In genomic region chr3:99815115-99815514, GRCm38 (mm10) we compare ENCODE assay signal across 26 mouse cellular contexts.
DNase-seq lines count a peak whose midpoint lies in the region; ATAC-seq and TF ChIP-seq lines count a peak whose summit lies in the region.
"Had no signal": no experiment of that assay in that cellular context is flagged by ENCODE, and none has a peak within 500 bp of the region (broad histone marks: within the 10 kb centered on the region; RNA-seq: fewer than 3 reads in every experiment).

No protein-coding gene starts in this region.

- no peak for TF ChIP-seq POLR2A in lung, adult 2 months (IDR thresholded peaks at IDR 0.05; ENCODE audit: borderline replicate concordance, extremely low read depth, low read depth, low read length)

- H3K27ac ChIP-seq in embryonic facial prominence, embryonic 14.5 days (replicated peaks; ENCODE audit: low read depth, low read length), result no peak overlapping the region
- H3K27ac ChIP-seq in embryonic facial prominence, embryonic 10.5 days (replicated peaks), result no peak overlapping the region
- H3K27ac ChIP-seq in heart, embryonic 13.5 days (replicated peaks), result no peak overlapping the region
- no peak overlapping the region; the same call in 1 of the 2 replicates for H3K27ac ChIP-seq in kidney, embryonic 15.5 days
- H3K27ac ChIP-seq: forebrain, embryonic 15.5 days; hindbrain, embryonic 12.5 days; hindbrain, postnatal 0 days; intestine, embryonic 15.5 days; liver, embryonic 14.5 days; neural tube, embryonic 15.5 days had no signal

- no peaks in the 10 kb centered on the region for H3K36me3 ChIP-seq in embryonic facial prominence, embryonic 14.5 days (ENCODE audit: control insufficient read depth, insufficient read depth, low read length)
- no peaks in the 10 kb centered on the region for H3K36me3 ChIP-seq in embryonic facial prominence, embryonic 10.5 days (replicated peaks)
- H3K36me3 ChIP-seq in heart, embryonic 13.5 days, result no peaks in the 10 kb centered on the region
- no peaks in the 10 kb centered on the region for H3K36me3 ChIP-seq in kidney, embryonic 15.5 days
- H3K36me3 ChIP-seq: forebrain, embryonic 15.5 days; G1E; hindbrain, embryonic 12.5 days; intestine, embryonic 15.5 days; neural tube, embryonic 15.5 days had no signal

- no peaks in the 10 kb centered on the region for H3K9me3 ChIP-seq in embryonic facial prominence, embryonic 14.5 days (ENCODE audit: control insufficient read depth, low read length)
- no peaks in the 10 kb centered on the region for H3K9me3 ChIP-seq in embryonic facial prominence, embryonic 10.5 days
- H3K9me3 ChIP-seq in heart, embryonic 13.5 days, result no peaks in the 10 kb centered on the region
- no peaks in the 10 kb centered on the region for H3K9me3 ChIP-seq in kidney, embryonic 15.5 days (replicated peaks)
- H3K9me3 ChIP-seq: forebrain, embryonic 15.5 days; hindbrain, embryonic 12.5 days; intestine, embryonic 15.5 days; neural tube, embryonic 15.5 days had no signal

- H3K4me3 ChIP-seq in embryonic facial prominence, embryonic 14.5 days (ENCODE audit: low read depth, low read length), result no peak overlapping the region
- H3K4me3 ChIP-seq in embryonic facial prominence, embryonic 10.5 days, result no peak overlapping the region
- H3K4me3 ChIP-seq in heart, embryonic 13.5 days, result no peak overlapping the region
- no peak overlapping the region for H3K4me3 ChIP-seq in kidney, embryonic 15.5 days (replicated peaks)
- H3K4me3 ChIP-seq in lung, adult 2 months (replicated peaks; ENCODE audit: extremely low read depth, low read depth, low read length), result no peak overlapping the region
- H3K4me3 ChIP-seq: forebrain, embryonic 15.5 days; hindbrain, embryonic 12.5 days; intestine, embryonic 15.5 days; neural tube, embryonic 15.5 days had no signal

- 0 out of 2 replicates have a peak, but pooled peaks cover 4% of the 10 kb centered on the region for H3K4me1 ChIP-seq in embryonic facial prominence, embryonic 14.5 days (ENCODE audit: control insufficient read depth, insufficient read depth, low read length)
- H3K4me1 ChIP-seq in embryonic facial prominence, embryonic 10.5 days, result peaks cover 29% of the 10 kb centered on the region
- H3K4me1 ChIP-seq in heart, embryonic 13.5 days, result peaks cover 27% of the 10 kb centered on the region
- H3K4me1 ChIP-seq in kidney, embryonic 15.5 days, result peaks cover 17% of the 10 kb centered on the region
- no peaks in the 10 kb centered on the region for H3K4me1 ChIP-seq in lung, adult 2 months (ENCODE audit: control insufficient read depth, insufficient read depth, low read length)
- H3K4me1 ChIP-seq: forebrain, embryonic 15.5 days; intestine, embryonic 15.5 days had no signal

- DNase-seq in embryonic facial prominence, embryonic 14.5 days (ENCODE audit: low spot score), result peak; percentile 45
- no peak for DNase-seq in embryonic facial prominence, embryonic 10.5 days (ENCODE audit: low spot score)
- DNase-seq in heart, adult 18-20 months, result no peak
- no peak for DNase-seq in kidney, adult 11 months
- DNase-seq in lung, adult 2 months, result no peak
- DNase-seq: adrenal gland, adult 8-10 months; cerebellum, adult 8-10 months; cerebellum, postnatal 25 days; heart, postnatal 10 days; kidney, postnatal 4 days; liver; lung, embryonic 14.5 days; lung, postnatal 14 days; midbrain, embryonic 14.5 days; right cerebral cortex, postnatal 25 days; spleen, adult 18-20 months; thymus, postnatal 14 days had no signal

- no peak for TF ChIP-seq CTCF in lung, adult 2 months (IDR thresholded peaks at IDR 0.05; ENCODE audit: insufficient read depth, low read length)

- WGBS in embryonic facial prominence, embryonic 14.5 days, result 47% methylated on average over 3 of the region's 3 CpGs
- 60% methylated on average over 3 of the region's 3 CpGs for WGBS in embryonic facial prominence, embryonic 10.5 days
- 17% methylated on average over 3 of the region's 3 CpGs for WGBS in heart, embryonic 13.5 days
- WGBS in kidney, embryonic 15.5 days, result 28% methylated on average over 3 of the region's 3 CpGs
- WGBS in lung, adult 2 months, result 34% methylated on average over 3 of the region's 3 CpGs

- H3K27me3 ChIP-seq in embryonic facial prominence, embryonic 14.5 days (replicated peaks; ENCODE audit: control insufficient read depth, insufficient read depth, low read length), result no peaks in the 10 kb centered on the region
- no peaks in the 10 kb centered on the region for H3K27me3 ChIP-seq in embryonic facial prominence, embryonic 10.5 days (replicated peaks; ENCODE audit: low read depth, poor library complexity, severe bottlenecking)
- H3K27me3 ChIP-seq in heart, embryonic 13.5 days (replicated peaks), result no peaks in the 10 kb centered on the region
- H3K27me3 ChIP-seq in kidney, embryonic 15.5 days, result no peaks in the 10 kb centered on the region
- H3K27me3 ChIP-seq: forebrain, embryonic 15.5 days; hindbrain, embryonic 12.5 days; intestine, embryonic 15.5 days; neural tube, embryonic 15.5 days had no signal

- no peak overlapping the region for H3K9ac ChIP-seq in embryonic facial prominence, embryonic 14.5 days (ENCODE audit: low read depth, low read length)
- no peak overlapping the region for H3K9ac ChIP-seq in heart, embryonic 13.5 days
- no peak overlapping the region for H3K9ac ChIP-seq in kidney, embryonic 15.5 days
- H3K9ac ChIP-seq: forebrain, embryonic 15.5 days; hindbrain, embryonic 12.5 days; intestine, embryonic 15.5 days; liver, embryonic 14.5 days; lung, embryonic 14.5 days; neural tube, embryonic 15.5 days had no signal

- no peak overlapping the region for H3K4me2 ChIP-seq in embryonic facial prominence, embryonic 14.5 days (ENCODE audit: low read depth, low read length)
- peak overlapping the region; percentile 7; the same call in 1 of the 2 replicates for H3K4me2 ChIP-seq in heart, embryonic 13.5 days
- no peak overlapping the region for H3K4me2 ChIP-seq in kidney, embryonic 15.5 days
- H3K4me2 ChIP-seq: forebrain, embryonic 15.5 days; hindbrain, embryonic 12.5 days; intestine, embryonic 15.5 days; lung, embryonic 14.5 days; neural tube, embryonic 15.5 days had no signal

- 0 out of 2 replicates have a peak, but pooled peaks have one; percentile 15 for ATAC-seq in embryonic facial prominence, embryonic 14.5 days (ENCODE audit: low read depth)
- ATAC-seq in heart, embryonic 13.5 days (ENCODE audit: extremely low read depth, insufficient number of reproducible peaks, low FRiP score, low TSS enrichment), result no peak
- peak; percentile 28; the same call in 1 of the 2 replicates for ATAC-seq in kidney, embryonic 15.5 days (replicated peaks; ENCODE audit: low FRiP score)
- ATAC-seq: forebrain, embryonic 15.5 days; hindbrain, postnatal 0 days; intestine, embryonic 15.5 days had no signal
